Mouse (Mus musculus) ovary, postnatal 10 days (tissue): ENCODE results near the gene Gm609.
A peak's percentile ranks its signal among the peaks of the same experiment; 100 is the strongest.
"Not testable (repeated sequence)": the region's sequence is repeated elsewhere in the genome, so short reads cannot be mapped to it uniquely, and the experiment has no call there.

Source experiments
- DNase-seq: peaks from one replicate; pipeline ENCODE4 v3.0.0; 2022; ENCODE audit warnings: low spot score

Gene Gm609

GRCm38 (mm10) chr16:45492927-45493326, at the start of gene Gm609:
TSS of gene Gm609 (minus strand) at chr16:45492969.
- no peak for DNase-seq

GRCm38 (mm10) chr16:45542108-45542507, 49.3 kb upstream of the Gm609 start:
- no peak for DNase-seq

- DNase-seq: not testable (repeated sequence)
Observed at GRCm38 (mm10) chr16:45538342-45538741, 45.6 kb upstream of the Gm609 start.

GRCm38 (mm10) chr16:45535009-45535408, 42.2 kb upstream of the Gm609 start, which contains the start of gene Slc9c1:
TSS of gene Slc9c1 (plus strand) at chr16:45535309.
- DNase-seq: no peak

- no peak for DNase-seq
Observed at GRCm38 (mm10) chr16:45531950-45532349, 39.2 kb upstream of the Gm609 start, which contains the start of gene Gm17783. TSS of gene Gm17783 (minus strand) at chr16:45532050.

GRCm38 (mm10) chr16:45525551-45525950, 32.8 kb upstream of the Gm609 start:
- DNase-seq: no peak

GRCm38 (mm10) chr16:45495326-45495725, 2.6 kb upstream of the Gm609 start:
- no peak for DNase-seq

- DNase-seq: no peak
Observed at GRCm38 (mm10) chr16:45476991-45477390, 15.8 kb downstream of the Gm609 start.

GRCm38 (mm10) chr16:45471836-45472235, 20.9 kb downstream of the Gm609 start:
- not testable (repeated sequence) for DNase-seq

GRCm38 (mm10) chr16:45454762-45455161, 38.0 kb downstream of the Gm609 start:
- no peak for DNase-seq

GRCm38 (mm10) chr16:45437230-45437739, 55.5 kb downstream of the Gm609 start:
- no peak for DNase-seq

GRCm38 (mm10) chr16:45435591-45435990, 57.2 kb downstream of the Gm609 start:
- DNase-seq: no peak

GRCm38 (mm10) chr16:45427651-45428050, 65.1 kb downstream of the Gm609 start:
- no peak for DNase-seq

GRCm38 (mm10) chr16:45413497-45413896, 79.3 kb downstream of the Gm609 start:
- no peak for DNase-seq

- not testable (repeated sequence) for DNase-seq
Observed at GRCm38 (mm10) chr16:45409064-45409446, 83.7 kb downstream of the Gm609 start.

- peak; percentile 29 for DNase-seq
Observed at GRCm38 (mm10) chr16:45408425-45409063, 84.2 kb downstream of the Gm609 start, which contains the start of gene Cd200. TSS of gene Cd200 (minus strand) at chr16:45409053.

GRCm38 (mm10) chr16:45407645-45408400, 84.9 kb downstream of the Gm609 start:
- no peak for DNase-seq

- DNase-seq: no peak
Observed at GRCm38 (mm10) chr16:45407091-45407490, 85.7 kb downstream of the Gm609 start.

GRCm38 (mm10) chr16:45402951-45403350, 89.8 kb downstream of the Gm609 start:
- DNase-seq: no peak

GRCm38 (mm10) chr16:45402036-45402435, 90.7 kb downstream of the Gm609 start:
- no peak for DNase-seq

- no peak for DNase-seq
Observed at GRCm38 (mm10) chr16:45399947-45400555, 92.7 kb downstream of the Gm609 start.

- no peak for DNase-seq
Observed at GRCm38 (mm10) chr16:45399411-45399810, 93.4 kb downstream of the Gm609 start.

GRCm38 (mm10) chr16:45397440-45397839, 95.3 kb downstream of the Gm609 start:
- DNase-seq: no peak
